Mouse (Mus musculus) liver, embryonic 12.5 days (tissue): ENCODE results near the gene Tff1. TPM values are rescaled to one million over a fixed set of nuclear protein-coding genes. Genes with fewer than 3 reads are reported as not detected.

Experiments used
- ATAC-seq: fragments of 200-750 bp; cut with Nextera tagmentation; 2 replicates; pipeline ENCODE4 v1.8.0; 2017; ENCODE audit warnings: moderate number of reproducible peaks, mild to moderate bottlenecking, moderate library complexity
- H3K27ac ChIP-seq: fragments of 300-500 bp; sonication (generic); 2 replicates; pipeline ENCODE4 v1.5.1; 2016; ENCODE audit warnings: mild to moderate bottlenecking
- H3K27me3 ChIP-seq: fragments of 300-500 bp; sonication (generic); replicated peaks from 2 replicates; pipeline ENCODE4 v1.6.1; 2016; ENCODE audit warnings: mild to moderate bottlenecking, moderate library complexity
- H3K36me3 ChIP-seq: fragments of 300-500 bp; sonication (generic); 2 replicates; pipeline ENCODE4 v1.6.1; 2016; ENCODE audit warnings: mild to moderate bottlenecking, moderate library complexity
- H3K4me1 ChIP-seq: fragments of 300-500 bp; sonication (generic); 2 replicates; pipeline ENCODE4 v1.6.1; 2016
- H3K4me2 ChIP-seq: fragments of 300-500 bp; sonication (generic); 2 replicates; pipeline ENCODE4 v1.6.1; 2016; ENCODE audit warnings: mild to moderate bottlenecking, moderate library complexity
- H3K4me3 ChIP-seq: fragments of 300-500 bp; sonication (generic); 2 replicates; pipeline ENCODE4 v1.5.1; 2016; ENCODE audit warnings: mild to moderate bottlenecking, moderate library complexity
- H3K9ac ChIP-seq: fragments of 300-500 bp; sonication (generic); 2 replicates; pipeline ENCODE4 v1.6.1; 2016; ENCODE audit warnings: mild to moderate bottlenecking, moderate library complexity
- H3K9me3 ChIP-seq: fragments of 300-500 bp; sonication (generic); replicated peaks from 2 replicates; pipeline ENCODE4 v1.6.1; 2016; ENCODE audit warnings: mild to moderate bottlenecking, moderate library complexity
- WGBS: fragments of 180-500 bp; shearing (Covaris S2); methylation state at CpG from one replicate; pipeline ENCODE4 v1.1.7; 2016; ENCODE audit not compliant: insufficient replicate concordance; 5-methylcytosine and 5-hydroxymethylcytosine counted together
- polyA plus RNA-seq: library from polyadenylated mRNA; unstranded; fragments of >200 nt; fragmentation: Nextera tagmentation; extraction: Ambion mirVana; gene quantifications from 2 replicates; pipeline ENCODE4 v1.2.1, GENCODE M21; 2016

Gene Tff1
- polyA plus RNA-seq, 1 experiment from 2014 or later = 0.46 TPM

- WGBS = 9% methylated on average over 4 of the region's 4 CpGs
- H3K27me3 ChIP-seq = no peaks in the 10 kb centered on the region
- H3K36me3 ChIP-seq = no peaks in the 10 kb centered on the region
- H3K27ac ChIP-seq = no peak overlapping the region
- H3K9ac ChIP-seq = no peak overlapping the region
- H3K4me2 ChIP-seq = no peak overlapping the region
- H3K4me1 ChIP-seq = no peaks in the 10 kb centered on the region; the same call in 1 of the 2 replicates
- ATAC-seq = peak; percentile 48; the same call in 1 of the 2 replicates
- no peak overlapping the region for H3K4me3 ChIP-seq
- no peaks in the 10 kb centered on the region for H3K9me3 ChIP-seq
These were observed 22.3 kb upstream of the Tff1 start for GRCm38 (mm10) chr17:31187370-31187769.

GRCm38 (mm10) chr17:31184269-31184990 is 19.4 kb upstream of the Tff1 start:
- no peaks in the 10 kb centered on the region for H3K36me3 ChIP-seq
- no peak overlapping the region for H3K4me3 ChIP-seq
- H3K4me1 ChIP-seq = peaks cover 5% of the 10 kb centered on the region
- no peak overlapping the region for H3K4me2 ChIP-seq
- no peak overlapping the region for H3K27ac ChIP-seq
- no peaks in the 10 kb centered on the region for H3K9me3 ChIP-seq
- no peak for ATAC-seq
- no peak overlapping the region for H3K9ac ChIP-seq
- H3K27me3 ChIP-seq = no peaks in the 10 kb centered on the region; the same call in 1 of the 2 replicates
- whole genome bisulfite sequencing = 65% methylated on average over 12 of the region's 12 CpGs

- 47% methylated on average over 12 of the region's 12 CpGs for WGBS
- H3K27me3 ChIP-seq = no peaks in the 10 kb centered on the region; the same call in 1 of the 2 replicates
- H3K9me3 ChIP-seq = no peaks in the 10 kb centered on the region
- H3K36me3 ChIP-seq = no peaks in the 10 kb centered on the region
- H3K4me3 ChIP-seq = no peak overlapping the region
- ATAC-seq = no peak
- no peak overlapping the region for H3K4me2 ChIP-seq
- no peak overlapping the region for H3K9ac ChIP-seq
- H3K27ac ChIP-seq = no peak overlapping the region
- H3K4me1 ChIP-seq = peaks cover 5% of the 10 kb centered on the region
These were observed 18.3 kb upstream of the Tff1 start for GRCm38 (mm10) chr17:31183180-31183974.

- 51% methylated on average over 4 of the region's 4 CpGs for WGBS
- Histone ChIP-seq H3K4me1 (peaks cover 5% of the 10 kb centered on the region), H3K27me3 (no peaks in the 10 kb centered on the region; the same call in 1 of the 2 replicates), H3K4me3 (no peak overlapping the region), H3K9ac (no peak overlapping the region), H3K4me2 (no peak overlapping the region), H3K36me3 (no peaks in the 10 kb centered on the region), H3K27ac (no peak overlapping the region), H3K9me3 (no peaks in the 10 kb centered on the region)
- ATAC-seq = no peak
These were observed 16.4 kb upstream of the Tff1 start for GRCm38 (mm10) chr17:31181490-31181889.

GRCm38 (mm10) chr17:31176321-31176720 is 11.2 kb upstream of the Tff1 start:
- no peak for ATAC-seq
- no peak overlapping the region for H3K4me3 ChIP-seq
- no peaks in the 10 kb centered on the region; the same call in 1 of the 2 replicates for H3K27me3 ChIP-seq
- no peaks in the 10 kb centered on the region for H3K9me3 ChIP-seq
- no peaks in the 10 kb centered on the region for H3K36me3 ChIP-seq
- no peak overlapping the region for H3K27ac ChIP-seq
- H3K4me1 ChIP-seq = peaks cover 2% of the 10 kb centered on the region; the same call in 1 of the 2 replicates
- no peak overlapping the region for H3K9ac ChIP-seq
- WGBS = 64% methylated on average over 4 of the region's 4 CpGs
- H3K4me2 ChIP-seq = no peak overlapping the region

- 68% methylated on average over 5 of the region's 5 CpGs for WGBS
- Histone ChIP-seq H3K36me3 (no peaks in the 10 kb centered on the region), H3K4me2 (no peak overlapping the region), H3K9ac (no peak overlapping the region), H3K4me3 (no peak overlapping the region), H3K4me1 (no peaks in the 10 kb centered on the region), H3K27me3 (no peaks in the 10 kb centered on the region), H3K27ac (no peak overlapping the region), H3K9me3 (no peaks in the 10 kb centered on the region)
- ATAC-seq = no peak
These were observed 4.7 kb upstream of the Tff1 start for GRCm38 (mm10) chr17:31169796-31170195.

GRCm38 (mm10) chr17:31163821-31164220 is 1.3 kb downstream of the Tff1 start:
- 62% methylated on average over 2 of the region's 2 CpGs for WGBS
- H3K27me3 ChIP-seq = no peaks in the 10 kb centered on the region
- H3K9ac ChIP-seq = no peak overlapping the region
- H3K4me1 ChIP-seq = no peaks in the 10 kb centered on the region
- ATAC-seq = no peak
- H3K9me3 ChIP-seq = peaks cover 4% of the 10 kb centered on the region; the same call in 1 of the 2 replicates
- H3K4me3 ChIP-seq = no peak overlapping the region
- H3K27ac ChIP-seq = no peak overlapping the region
- no peaks in the 10 kb centered on the region for H3K36me3 ChIP-seq
- H3K4me2 ChIP-seq = no peak overlapping the region

- no peaks in the 10 kb centered on the region for H3K4me1 ChIP-seq
- no peak overlapping the region for H3K4me2 ChIP-seq
- H3K27ac ChIP-seq = no peak overlapping the region
- no peak for ATAC-seq
- H3K9me3 ChIP-seq = peaks cover 7% of the 10 kb centered on the region; the same call in 1 of the 2 replicates
- no peaks in the 10 kb centered on the region for H3K36me3 ChIP-seq
- no peak overlapping the region for H3K4me3 ChIP-seq
- no peaks in the 10 kb centered on the region for H3K27me3 ChIP-seq
- H3K9ac ChIP-seq = no peak overlapping the region
- WGBS = 57% methylated on average over 12 of the region's 12 CpGs
These were observed 2.5 kb downstream of the Tff1 start for GRCm38 (mm10) chr17:31162607-31163006.

GRCm38 (mm10) chr17:31160291-31160690 is 4.8 kb downstream of the Tff1 start:
- Histone ChIP-seq H3K9ac (no peak overlapping the region), H3K4me2 (no peak overlapping the region), H3K9me3 (peaks cover 7% of the 10 kb centered on the region; the same call in 1 of the 2 replicates), H3K27me3 (no peaks in the 10 kb centered on the region), H3K27ac (no peak overlapping the region), H3K4me3 (no peak overlapping the region), H3K36me3 (no peaks in the 10 kb centered on the region), H3K4me1 (no peaks in the 10 kb centered on the region)
- no peak for ATAC-seq
- WGBS = 76% methylated on average over 4 of the region's 4 CpGs

- Histone ChIP-seq H3K4me3 (no peak overlapping the region), H3K9ac (no peak overlapping the region), H3K9me3 (peaks cover 7% of the 10 kb centered on the region; the same call in 1 of the 2 replicates), H3K4me1 (0 out of 2 replicates have a peak, but pooled peaks cover 3% of the 10 kb centered on the region), H3K27me3 (no peaks in the 10 kb centered on the region), H3K4me2 (no peak overlapping the region), H3K36me3 (no peaks in the 10 kb centered on the region), H3K27ac (no peak overlapping the region)
- no peak for ATAC-seq
- WGBS = 73% methylated on average over 6 of the region's 6 CpGs
These were observed 7.2 kb downstream of the Tff1 start for GRCm38 (mm10) chr17:31157921-31158320.

GRCm38 (mm10) chr17:31153785-31154184 is 11.3 kb downstream of the Tff1 start:
- H3K9ac ChIP-seq = no peak overlapping the region
- ATAC-seq = no peak
- no peaks in the 10 kb centered on the region for H3K36me3 ChIP-seq
- 0 out of 2 replicates have a peak, but pooled peaks cover 3% of the 10 kb centered on the region for H3K4me1 ChIP-seq
- 17% methylated on average over 8 of the region's 8 CpGs for WGBS
- H3K4me3 ChIP-seq = no peak overlapping the region
- peaks cover 3% of the 10 kb centered on the region; the same call in 1 of the 2 replicates for H3K9me3 ChIP-seq
- H3K27ac ChIP-seq = no peak overlapping the region
- no peak overlapping the region for H3K4me2 ChIP-seq
- H3K27me3 ChIP-seq = no peaks in the 10 kb centered on the region

GRCm38 (mm10) chr17:31152966-31153499 is 12.0 kb downstream of the Tff1 start:
- H3K36me3 ChIP-seq = no peaks in the 10 kb centered on the region
- 0 out of 2 replicates have a peak, but pooled peaks have one; percentile 13 for ATAC-seq
- 55% methylated on average over 9 of the region's 9 CpGs for WGBS
- H3K9me3 ChIP-seq = no peaks in the 10 kb centered on the region
- 0 out of 2 replicates have a peak, but pooled peaks cover 3% of the 10 kb centered on the region for H3K4me1 ChIP-seq
- no peak overlapping the region for H3K27ac ChIP-seq
- no peak overlapping the region for H3K4me2 ChIP-seq
- H3K9ac ChIP-seq = no peak overlapping the region
- H3K4me3 ChIP-seq = no peak overlapping the region
- H3K27me3 ChIP-seq = no peaks in the 10 kb centered on the region
